Mouse (Mus musculus): ENCODE results near the gene Tecta. TPM values are rescaled to one million over a fixed set of nuclear protein-coding genes. Genes with fewer than 3 reads are reported as not detected.

Tecta gene
- polyA plus RNA-seq, 1 experiment from 2014 or later: 0.02 TPM

DNA sequence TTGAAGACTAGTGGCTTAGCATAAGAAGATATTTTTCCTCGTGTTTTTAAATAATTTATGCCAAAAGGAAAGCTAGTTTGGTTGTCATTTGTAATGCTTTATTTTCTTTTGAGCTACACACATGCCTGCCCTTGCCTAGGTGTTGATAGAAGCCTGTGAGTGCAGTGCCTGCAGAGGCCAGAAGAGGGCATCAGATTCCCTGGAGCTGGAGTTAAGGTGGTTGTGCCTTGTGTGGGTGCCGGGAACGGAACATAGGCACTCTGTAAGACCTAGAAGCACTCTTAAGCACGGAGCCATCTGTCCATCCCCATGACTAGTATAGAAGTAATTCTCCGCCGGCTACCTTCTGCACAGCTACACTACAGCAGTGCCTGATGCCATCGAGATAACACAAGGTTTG, 79.1 kb downstream of the Tecta start:
- Histone ChIP-seq H3K4me2 (no peak overlapping the region), H3K27ac (replicated peaks) (no peak overlapping the region), H3K36me3 (replicated peaks) (no peaks in the 10 kb centered on the region), H3K27me3 (peaks cover 11% of the 10 kb centered on the region), H3K4me3 (replicated peaks) (no peak overlapping the region), H3K4me1 (replicated peaks) (no peaks in the 10 kb centered on the region), H3K9me3 (replicated peaks) (no peaks in the 10 kb centered on the region), H3K9ac (no peak overlapping the region)
- ATAC-seq (ENCODE audit: insufficient read depth): no peak
- 75% methylated on average over 7 of the region's 7 CpGs for WGBS (ENCODE audit: insufficient replicate concordance)

GRCm38 (mm10) chr9:42318455-42318987, 81.2 kb downstream of the Tecta start:
- no peak for ATAC-seq (ENCODE audit: insufficient read depth)
- H3K9ac ChIP-seq: no peak overlapping the region
- no peak overlapping the region for H3K4me2 ChIP-seq
- 60% methylated on average over 9 of the region's 9 CpGs for WGBS (ENCODE audit: insufficient replicate concordance)
- H3K9me3 ChIP-seq (replicated peaks): no peaks in the 10 kb centered on the region
- no peaks in the 10 kb centered on the region for H3K4me1 ChIP-seq (replicated peaks)
- H3K27me3 ChIP-seq: no peaks in the 10 kb centered on the region; the same call in 1 of the 2 replicates
- H3K36me3 ChIP-seq (replicated peaks): no peaks in the 10 kb centered on the region
- no peak overlapping the region for H3K4me3 ChIP-seq (replicated peaks)
- no peak overlapping the region for H3K27ac ChIP-seq (replicated peaks)

GRCm38 (mm10) chr9:42317337-42317736, 82.4 kb downstream of the Tecta start:
- H3K4me3 ChIP-seq (replicated peaks): no peak overlapping the region
- no peaks in the 10 kb centered on the region for H3K9me3 ChIP-seq (replicated peaks)
- H3K27ac ChIP-seq (replicated peaks): no peak overlapping the region
- H3K4me2 ChIP-seq: no peak overlapping the region
- no peak for ATAC-seq (ENCODE audit: insufficient read depth)
- H3K27me3 ChIP-seq: no peaks in the 10 kb centered on the region; the same call in 1 of the 2 replicates
- H3K36me3 ChIP-seq (replicated peaks): no peaks in the 10 kb centered on the region
- H3K4me1 ChIP-seq (replicated peaks): no peaks in the 10 kb centered on the region
- WGBS (ENCODE audit: insufficient replicate concordance): 46% methylated on average over 3 of the region's 3 CpGs
- no peak overlapping the region for H3K9ac ChIP-seq

DNA sequence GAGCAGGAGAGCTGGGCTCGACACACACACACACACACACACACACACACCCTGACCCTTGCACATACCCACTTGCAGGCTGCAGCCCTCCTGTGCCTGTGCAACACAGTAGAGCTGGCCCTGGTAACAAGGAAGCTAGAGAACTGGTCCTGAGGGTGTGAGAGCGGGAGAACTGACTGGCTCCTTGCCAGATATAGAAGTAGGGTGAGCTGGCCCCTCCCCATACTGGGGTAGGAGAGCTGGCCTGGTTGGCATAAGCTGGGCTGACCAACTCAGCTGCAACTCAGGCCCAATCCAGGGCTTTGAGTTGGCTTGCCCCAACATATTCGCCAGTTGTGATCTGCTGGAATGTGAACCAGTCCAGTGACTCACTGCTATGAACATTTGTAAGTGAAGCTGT, 83.9 kb downstream of the Tecta start:
- Histone ChIP-seq H3K9ac (no peak overlapping the region), H3K36me3 (replicated peaks) (no peaks in the 10 kb centered on the region), H3K4me2 (no peak overlapping the region), H3K27ac (replicated peaks) (no peak overlapping the region), H3K27me3 (no peaks in the 10 kb centered on the region; the same call in 1 of the 2 replicates), H3K4me3 (replicated peaks) (no peak overlapping the region), H3K9me3 (replicated peaks) (no peaks in the 10 kb centered on the region; the same call in 1 of the 2 replicates), H3K4me1 (replicated peaks) (no peaks in the 10 kb centered on the region)
- no peak for ATAC-seq (ENCODE audit: insufficient read depth)
- WGBS (ENCODE audit: insufficient replicate concordance): 46% methylated on average over 3 of the region's 3 CpGs

- Histone ChIP-seq H3K4me2 (no peak overlapping the region), H3K9me3 (replicated peaks) (no peaks in the 10 kb centered on the region; the same call in 1 of the 2 replicates), H3K4me1 (replicated peaks) (no peaks in the 10 kb centered on the region), H3K4me3 (replicated peaks) (no peak overlapping the region), H3K36me3 (replicated peaks) (no peaks in the 10 kb centered on the region), H3K27ac (replicated peaks) (no peak overlapping the region), H3K9ac (no peak overlapping the region), H3K27me3 (no peaks in the 10 kb centered on the region; the same call in 1 of the 2 replicates)
- WGBS (ENCODE audit: insufficient replicate concordance): 48% methylated on average over 4 of the region's 4 CpGs
- no peak for ATAC-seq (ENCODE audit: insufficient read depth)
Measured at GRCm38 (mm10) chr9:42314959-42315358, 84.8 kb downstream of the Tecta start.

DNA sequence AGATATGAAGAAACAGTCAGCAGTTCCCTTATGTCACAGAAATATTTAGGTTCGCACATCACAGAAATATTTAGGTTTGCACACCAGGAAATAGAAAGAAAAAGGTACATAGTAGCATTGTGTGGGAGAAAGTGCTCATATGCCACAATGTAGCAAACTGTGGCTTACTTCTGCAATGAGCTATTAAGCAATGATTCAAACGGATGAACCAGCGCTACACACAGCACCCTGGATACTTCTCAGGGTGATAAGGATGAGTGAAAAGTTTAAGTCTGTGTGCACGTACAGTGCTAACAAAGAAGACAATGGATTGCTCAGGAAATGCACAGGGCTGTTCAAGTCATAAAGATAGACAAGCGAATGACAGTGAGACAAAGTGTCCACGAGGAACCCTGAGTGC, 85.3 kb downstream of the Tecta start:
- Histone ChIP-seq H3K27me3 (no peaks in the 10 kb centered on the region), H3K4me2 (no peak overlapping the region), H3K27ac (replicated peaks) (no peak overlapping the region), H3K9me3 (replicated peaks) (no peaks in the 10 kb centered on the region; the same call in 1 of the 2 replicates), H3K4me1 (replicated peaks) (no peaks in the 10 kb centered on the region), H3K9ac (no peak overlapping the region), H3K4me3 (replicated peaks) (no peak overlapping the region), H3K36me3 (replicated peaks) (no peaks in the 10 kb centered on the region)
- WGBS (ENCODE audit: insufficient replicate concordance): 50% methylated on average over 6 of the region's 6 CpGs
- ATAC-seq (ENCODE audit: insufficient read depth): no peak

- no peaks in the 10 kb centered on the region; the same call in 1 of the 2 replicates for H3K9me3 ChIP-seq (replicated peaks)
- H3K27ac ChIP-seq (replicated peaks): no peak overlapping the region
- 10% methylated on average over 3 of the region's 3 CpGs for WGBS (ENCODE audit: insufficient replicate concordance)
- H3K9ac ChIP-seq: no peak overlapping the region
- H3K27me3 ChIP-seq: no peaks in the 10 kb centered on the region
- H3K36me3 ChIP-seq (replicated peaks): no peaks in the 10 kb centered on the region
- no peak overlapping the region for H3K4me3 ChIP-seq (replicated peaks)
- no peak overlapping the region for H3K4me2 ChIP-seq
- no peak for ATAC-seq (ENCODE audit: insufficient read depth)
- no peaks in the 10 kb centered on the region for H3K4me1 ChIP-seq (replicated peaks)
Measured at GRCm38 (mm10) chr9:42313872-42314271, 85.9 kb downstream of the Tecta start.

DNA sequence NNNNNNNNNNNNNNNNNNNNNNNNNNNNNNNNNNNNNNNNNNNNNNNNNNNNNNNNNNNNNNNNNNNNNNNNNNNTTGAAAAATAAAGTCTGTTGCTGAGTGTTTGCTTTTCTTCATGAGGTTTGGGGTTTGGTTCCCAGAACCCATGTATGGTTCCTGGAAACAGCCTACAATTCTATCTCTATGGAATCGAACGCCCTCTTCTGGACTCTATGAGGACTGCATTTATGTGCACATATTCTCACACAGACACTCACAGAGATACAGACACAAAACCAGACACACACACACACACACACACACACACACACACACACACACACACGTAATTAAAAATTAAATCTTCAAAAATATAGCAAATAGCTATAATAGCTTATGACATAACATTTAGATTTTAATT, 88.4 kb downstream of the Tecta start:
- Histone ChIP-seq H3K27me3 (no peaks in the 10 kb centered on the region), H3K27ac (replicated peaks) (no peak overlapping the region), H3K4me2 (no peak overlapping the region), H3K36me3 (replicated peaks) (no peaks in the 10 kb centered on the region), H3K4me1 (replicated peaks) (no peaks in the 10 kb centered on the region), H3K9me3 (replicated peaks) (no peaks in the 10 kb centered on the region; the same call in 1 of the 2 replicates), H3K9ac (no peak overlapping the region), H3K4me3 (replicated peaks) (no peak overlapping the region)
- 62% methylated on average over 3 of the region's 3 CpGs for WGBS (ENCODE audit: insufficient replicate concordance)
- no peak for ATAC-seq (ENCODE audit: insufficient read depth)

- H3K27ac ChIP-seq (replicated peaks): no peak overlapping the region
- WGBS (ENCODE audit: insufficient replicate concordance): 70% methylated on average over 4 of the region's 4 CpGs
- no peak overlapping the region for H3K9ac ChIP-seq
- ATAC-seq (ENCODE audit: insufficient read depth): no peak
- H3K9me3 ChIP-seq (replicated peaks): no peaks in the 10 kb centered on the region
- no peaks in the 10 kb centered on the region for H3K4me1 ChIP-seq (replicated peaks)
- no peaks in the 10 kb centered on the region for H3K27me3 ChIP-seq
- no peak overlapping the region for H3K4me2 ChIP-seq
- no peak overlapping the region for H3K4me3 ChIP-seq (replicated peaks)
- no peaks in the 10 kb centered on the region for H3K36me3 ChIP-seq (replicated peaks)
Measured at GRCm38 (mm10) chr9:42303894-42304293, 95.8 kb downstream of the Tecta start.

DNA sequence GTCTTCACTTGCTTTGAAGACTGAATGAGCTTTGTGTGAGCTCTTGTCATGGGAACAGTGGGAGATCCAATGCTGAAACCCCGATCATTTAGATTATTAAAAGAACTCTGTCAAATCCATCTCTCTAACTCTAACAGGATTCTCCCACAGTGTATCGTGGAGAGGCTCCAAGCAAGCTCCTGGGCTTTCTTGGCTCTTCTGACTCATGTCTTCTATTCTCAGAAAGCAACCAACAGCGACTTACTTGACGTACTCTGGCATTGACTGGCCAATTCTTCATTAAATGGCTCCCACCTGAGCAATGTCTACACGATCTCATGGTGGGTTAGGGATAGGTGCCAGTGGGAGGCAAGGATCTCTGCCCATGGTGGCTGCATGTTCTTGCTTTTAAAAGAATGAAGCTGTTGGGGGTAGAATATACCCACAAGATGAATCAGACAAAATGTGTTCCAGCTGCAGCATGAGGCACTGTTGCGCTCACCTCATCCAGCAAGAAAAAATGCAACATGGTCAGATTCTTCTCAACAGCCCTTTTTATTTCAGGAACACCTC, 98.6 kb downstream of the Tecta start:
- no peaks in the 10 kb centered on the region for H3K36me3 ChIP-seq (replicated peaks)
- no peaks in the 10 kb centered on the region for H3K9me3 ChIP-seq (replicated peaks)
- no peaks in the 10 kb centered on the region for H3K27me3 ChIP-seq
- H3K4me2 ChIP-seq: no peak overlapping the region
- 66% methylated on average over 6 of the region's 6 CpGs for WGBS (ENCODE audit: insufficient replicate concordance)
- H3K9ac ChIP-seq: no peak overlapping the region
- H3K27ac ChIP-seq (replicated peaks): no peak overlapping the region
- H3K4me1 ChIP-seq (replicated peaks): no peaks in the 10 kb centered on the region
- no peak overlapping the region for H3K4me3 ChIP-seq (replicated peaks)
- ATAC-seq (ENCODE audit: insufficient read depth): no peak

- WGBS (ENCODE audit: insufficient replicate concordance): 65% methylated on average over 10 of the region's 10 CpGs
- no peaks in the 10 kb centered on the region for H3K9me3 ChIP-seq (replicated peaks)
- ATAC-seq (ENCODE audit: insufficient read depth): no peak
- no peak overlapping the region for H3K4me2 ChIP-seq
- no peak overlapping the region for H3K9ac ChIP-seq
- H3K27me3 ChIP-seq: no peaks in the 10 kb centered on the region
- no peaks in the 10 kb centered on the region for H3K36me3 ChIP-seq (replicated peaks)
- H3K4me1 ChIP-seq (replicated peaks): no peaks in the 10 kb centered on the region
- no peak overlapping the region for H3K27ac ChIP-seq (replicated peaks)
- no peak overlapping the region for H3K4me3 ChIP-seq (replicated peaks)
Measured at GRCm38 (mm10) chr9:42296297-42296922, 103.3 kb downstream of the Tecta start.
